In genomic region chr14:99389306-99389705, GRCm38 (mm10) we compare ENCODE assay signal across 25 mouse cellular contexts.
"Had no signal": no experiment of that assay in that cellular context is flagged by ENCODE, and none has a peak within 500 bp of the region (broad histone marks: within the 10 kb centered on the region; RNA-seq: fewer than 3 reads in every experiment).

No protein-coding gene starts in this region.

- ATAC-seq: hindbrain, postnatal 0 days; intestine, postnatal 0 days had no signal

- H3K36me3 ChIP-seq: heart, embryonic 13.5 days; heart, embryonic 15.5 days; hindbrain, embryonic 13.5 days; hindbrain, embryonic 15.5 days; limb, embryonic 10.5 days; limb, embryonic 12.5 days; liver, embryonic 13.5 days; liver, embryonic 15.5 days had no signal

- H3K4me2 ChIP-seq: heart, embryonic 11.5 days; heart, embryonic 13.5 days; heart, embryonic 15.5 days; hindbrain, embryonic 13.5 days; hindbrain, embryonic 15.5 days; limb, embryonic 12.5 days; liver, embryonic 11.5 days; liver, embryonic 13.5 days; liver, embryonic 15.5 days had no signal

- H3K4me1 ChIP-seq: heart, embryonic 13.5 days; heart, embryonic 15.5 days; hindbrain, embryonic 13.5 days; hindbrain, embryonic 15.5 days; limb, embryonic 10.5 days; limb, embryonic 12.5 days; liver, embryonic 13.5 days; liver, embryonic 15.5 days had no signal

- H3K9ac ChIP-seq: heart, embryonic 13.5 days; heart, embryonic 15.5 days; hindbrain, embryonic 13.5 days; hindbrain, embryonic 15.5 days; limb, embryonic 12.5 days; liver, embryonic 13.5 days; liver, embryonic 15.5 days had no signal

- DNase-seq: gastrocnemius, adult 2 months; gastrocnemius, postnatal 10 days; gastrocnemius, postnatal 25 days; heart, adult 18-20 months; heart, postnatal 14 days; heart, postnatal 36 days; kidney, adult 18-20 months; kidney, adult 8-10 months; kidney, postnatal 25 days; kidney, postnatal 4 days; liver; liver, embryonic 13.5 days had no signal

- H3K9me3 ChIP-seq: heart, embryonic 13.5 days; heart, embryonic 15.5 days; hindbrain, embryonic 13.5 days; hindbrain, embryonic 15.5 days; limb, embryonic 10.5 days; limb, embryonic 12.5 days; liver, embryonic 13.5 days; liver, embryonic 15.5 days had no signal

- H3K4me3 ChIP-seq: gastrocnemius, adult 2 months; heart, embryonic 13.5 days; heart, embryonic 15.5 days; hindbrain, embryonic 13.5 days; hindbrain, embryonic 15.5 days; layer of hippocampus, adult 2 months; left cerebral cortex, adult 2 months; limb, embryonic 10.5 days; limb, embryonic 12.5 days; liver, embryonic 13.5 days; liver, embryonic 15.5 days had no signal

- H3K27me3 ChIP-seq: heart, embryonic 13.5 days; heart, embryonic 15.5 days; hindbrain, embryonic 13.5 days; hindbrain, embryonic 15.5 days; limb, embryonic 12.5 days; liver, embryonic 13.5 days; liver, embryonic 15.5 days had no signal

- H3K27ac ChIP-seq: gastrocnemius, adult 2 months; heart, embryonic 13.5 days; heart, embryonic 15.5 days; hindbrain, embryonic 13.5 days; hindbrain, embryonic 15.5 days; hindbrain, postnatal 0 days; layer of hippocampus, adult 2 months; left cerebral cortex, adult 2 months; limb, embryonic 10.5 days; limb, embryonic 12.5 days; liver, embryonic 13.5 days; liver, embryonic 15.5 days had no signal
